Mouse (Mus musculus) ovary, postnatal 36 days (tissue): ENCODE data around the gene Msh4.

Experiments
- DNase-seq: peaks from one replicate; pipeline ENCODE4 v3.0.0; 2022; ENCODE audit warnings: low spot score, mixed read lengths

Msh4 gene

GRCm38 (mm10) chr3:153906136-153906871, at the start of gene Msh4:
Gene Msh4 (minus strand): TSS chr3:153906138.
- no peak for DNase-seq

GRCm38 (mm10) chr3:153948176-153948575, 42.2 kb upstream of the Msh4 start:
- no peak for DNase-seq

- DNase-seq, result no peak
Measured at GRCm38 (mm10) chr3:153947271-153947670, 41.3 kb upstream of the Msh4 start.

GRCm38 (mm10) chr3:153944335-153944990, 38.5 kb upstream of the Msh4 start, which contains the start of gene Acadm:
Gene Acadm (minus strand): TSS chr3:153944632.
- peak; percentile 99 for DNase-seq

GRCm38 (mm10) chr3:153943901-153944334, 38.0 kb upstream of the Msh4 start:
- no peak for DNase-seq

- no peak for DNase-seq
Measured at GRCm38 (mm10) chr3:153943003-153943640, 37.2 kb upstream of the Msh4 start.

GRCm38 (mm10) chr3:153941613-153942012, 35.7 kb upstream of the Msh4 start:
- DNase-seq, result no peak

GRCm38 (mm10) chr3:153940486-153940885, 34.5 kb upstream of the Msh4 start:
- no peak for DNase-seq

GRCm38 (mm10) chr3:153940021-153940420, 34.1 kb upstream of the Msh4 start:
- DNase-seq, result no peak

GRCm38 (mm10) chr3:153937116-153937810, 31.3 kb upstream of the Msh4 start:
- no peak for DNase-seq

- DNase-seq, result no peak
Measured at GRCm38 (mm10) chr3:153935878-153936277, 29.9 kb upstream of the Msh4 start.

- DNase-seq, result no peak
Measured at GRCm38 (mm10) chr3:153932461-153932860, 26.5 kb upstream of the Msh4 start.

- no peak for DNase-seq
Measured at GRCm38 (mm10) chr3:153929526-153929925, 23.6 kb upstream of the Msh4 start.

GRCm38 (mm10) chr3:153926333-153926732, 20.4 kb upstream of the Msh4 start:
- DNase-seq, result no peak

GRCm38 (mm10) chr3:153921147-153921910, 15.4 kb upstream of the Msh4 start:
- DNase-seq, result no peak

GRCm38 (mm10) chr3:153917200-153917599, 11.3 kb upstream of the Msh4 start:
- no peak for DNase-seq

- no peak for DNase-seq
Measured at GRCm38 (mm10) chr3:153913510-153914243, 7.7 kb upstream of the Msh4 start.

GRCm38 (mm10) chr3:153912546-153913509, 6.9 kb upstream of the Msh4 start, which contains the start of gene Rabggtb:
Gene Rabggtb (minus strand): TSS chr3:153913009.
- DNase-seq, result peak; percentile 97

GRCm38 (mm10) chr3:153911882-153912440, 6.0 kb upstream of the Msh4 start:
- no peak for DNase-seq
